Mouse (Mus musculus): ENCODE results near the gene Cops8.

- peak; percentile 61; the same call in 1 of the 2 replicates for TF ChIP-seq CTCF (IDR thresholded peaks at IDR 0.05; ENCODE audit: extremely low read depth, insufficient read depth, insufficient read length, insufficient replicate concordance)
- no peak for TF ChIP-seq POLR2A (IDR thresholded peaks at IDR 0.05; ENCODE audit: low read depth, low read length)
Measured at GRCm38 (mm10) chr1:90650781-90651437, 48.1 kb downstream of the Cops8 start.
